8 mouse cellular contexts compared by ENCODE assay signal in the genomic region with DNA sequence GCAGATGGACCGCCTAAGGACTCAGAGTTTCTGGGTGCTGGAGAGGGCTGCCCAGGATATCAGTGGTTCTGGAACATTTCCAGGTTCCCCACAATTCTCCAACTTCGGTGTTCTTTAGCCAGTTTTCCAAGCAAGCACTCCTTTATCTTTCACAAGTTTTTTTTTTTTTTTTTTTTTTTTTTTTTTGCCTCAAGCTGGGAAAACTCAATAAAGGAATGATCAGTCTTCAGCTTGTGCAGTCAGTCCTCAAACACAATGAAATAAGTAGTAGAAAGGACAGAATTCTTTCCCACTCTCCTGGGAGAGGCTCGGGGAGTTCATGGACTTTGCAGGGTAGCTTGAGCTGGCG. TPM values are rescaled to one million over a fixed set of nuclear protein-coding genes. Genes with fewer than 3 reads are reported as not detected.
A peak's percentile ranks its signal among the peaks of the same experiment; 100 is the strongest.
DNase-seq lines count a peak whose midpoint lies in the region; ATAC-seq and TF ChIP-seq lines count a peak whose summit lies in the region.

No protein-coding gene starts in this region.

- H3K36me3 ChIP-seq in heart, embryonic 13.5 days, result no peaks in the 10 kb centered on the region
- no peaks in the 10 kb centered on the region for H3K36me3 ChIP-seq in ES-E14 (ENCODE audit: control insufficient read depth, insufficient read depth, low read length, poor library complexity, severe bottlenecking)
- H3K36me3 ChIP-seq in forebrain, embryonic 16.5 days (ENCODE audit: control insufficient read depth, insufficient read depth), result no peaks in the 10 kb centered on the region
- no peaks in the 10 kb centered on the region for H3K36me3 ChIP-seq in liver, embryonic 16.5 days (ENCODE audit: control insufficient read depth, insufficient read depth)

- no peak for DNase-seq in heart, adult 11 months
- DNase-seq in ES-E14 (ENCODE audit: low read depth, low spot score), result no peak
- DNase-seq in embryo, embryonic 9.5 days (ENCODE audit: extremely low spot score), result no peak
- no peak for DNase-seq in spleen, postnatal 36 days (ENCODE audit: low spot score in 2 of 2)
- DNase-seq in cerebellum, postnatal 25 days, result no peak

- H3K4me3 ChIP-seq in heart, embryonic 13.5 days, result peak overlapping the region; percentile 69
- H3K4me3 ChIP-seq in ES-E14 (ENCODE audit: insufficient read depth in 1 of 2, low read depth in 1 of 2, low read length in 2 of 2, poor library complexity in 1 of 2, severe bottlenecking in 1 of 2), result peak overlapping the region; percentile 54 to 71
- peak overlapping the region; percentile 56 for H3K4me3 ChIP-seq in forebrain, embryonic 16.5 days (replicated peaks; ENCODE audit: low read length)
- H3K4me3 ChIP-seq in liver, embryonic 16.5 days (ENCODE audit: low read depth, low read length), result peak overlapping the region; percentile 72

- peaks cover 23% of the 10 kb centered on the region for H3K4me1 ChIP-seq in heart, embryonic 13.5 days
- peaks cover 7 to 21% of the 10 kb centered on the region in 2 experiments for H3K4me1 ChIP-seq in ES-E14 (ENCODE audit: control insufficient read depth in 2 of 2, insufficient read depth in 2 of 2, low read length in 2 of 2, poor library complexity in 1 of 2)
- H3K4me1 ChIP-seq in forebrain, embryonic 16.5 days (replicated peaks; ENCODE audit: control insufficient read depth, insufficient read depth, low read length), result peaks cover 12% of the 10 kb centered on the region
- peaks cover 40% of the 10 kb centered on the region for H3K4me1 ChIP-seq in liver, embryonic 16.5 days (ENCODE audit: control insufficient read depth, low read depth, low read length)

- H3K27ac ChIP-seq in heart, embryonic 13.5 days (replicated peaks), result peak overlapping the region; percentile 16
- H3K27ac ChIP-seq in ES-E14 (ENCODE audit: insufficient read depth, low read depth, low read length, poor library complexity, severe bottlenecking), result peak overlapping the region; percentile 88; the same call in 1 of the 2 replicates
- no peak overlapping the region for H3K27ac ChIP-seq in forebrain, embryonic 16.5 days (ENCODE audit: low read length)
- peak overlapping the region; percentile 100 for H3K27ac ChIP-seq in liver, embryonic 16.5 days (ENCODE audit: low read length)

- no peak for ATAC-seq in heart, embryonic 13.5 days (ENCODE audit: extremely low read depth, insufficient number of reproducible peaks, low FRiP score, low TSS enrichment)
- 0 out of 2 replicates have a peak, but pooled peaks have one; percentile 21 for ATAC-seq in forebrain, embryonic 16.5 days
- no peak for ATAC-seq in liver, embryonic 16.5 days (ENCODE audit: low read depth)

- WGBS in heart, embryonic 13.5 days, result 15% methylated on average over 4 of the region's 4 CpGs
- WGBS in forebrain, embryonic 16.5 days, result 6% methylated on average over 4 of the region's 4 CpGs
- WGBS in liver, embryonic 16.5 days (ENCODE audit: insufficient replicate concordance), result 14% methylated on average over 4 of the region's 4 CpGs

- H3K4me2 ChIP-seq in heart, embryonic 13.5 days, result peak overlapping the region; percentile 96
- peak overlapping the region; percentile 93 for H3K4me2 ChIP-seq in forebrain, embryonic 16.5 days (ENCODE audit: low read length)
- peak overlapping the region; percentile 96 for H3K4me2 ChIP-seq in liver, embryonic 16.5 days (ENCODE audit: low read depth, low read length)

- H3K9me3 ChIP-seq in heart, embryonic 13.5 days, result 0 out of 2 replicates have a peak, but pooled peaks cover 3% of the 10 kb centered on the region
- H3K9me3 ChIP-seq in ES-E14 (ENCODE audit: control insufficient read depth, insufficient read depth, low read depth, low read length), result no peaks in the 10 kb centered on the region
- no peaks in the 10 kb centered on the region for H3K9me3 ChIP-seq in forebrain, embryonic 16.5 days (ENCODE audit: control insufficient read depth, low read length)
- no peaks in the 10 kb centered on the region for H3K9me3 ChIP-seq in liver, embryonic 16.5 days (replicated peaks; ENCODE audit: control insufficient read depth, low read length)

- in situ Hi-C loops in ES-E14 (cut with MboI; ENCODE audit: low sequenced_read_pairs in 2 of 2, unreplicated experiment in 2 of 2), result no loop called here

- H3K9ac ChIP-seq in heart, embryonic 13.5 days, result peak overlapping the region; percentile 80
- H3K9ac ChIP-seq in ES-E14 (ENCODE audit: insufficient read depth, low read depth, low read length, poor library complexity, severe bottlenecking), result peak overlapping the region; percentile 72; the same call in 1 of the 2 replicates
- H3K9ac ChIP-seq in forebrain, embryonic 16.5 days (replicated peaks; ENCODE audit: low read depth, low read length), result peak overlapping the region; percentile 69
- peak overlapping the region; percentile 86 for H3K9ac ChIP-seq in liver, embryonic 16.5 days (ENCODE audit: low read depth, low read length)

- peaks cover 23% of the 10 kb centered on the region for H3K27me3 ChIP-seq in heart, embryonic 13.5 days (replicated peaks)
- peaks cover 17% of the 10 kb centered on the region for H3K27me3 ChIP-seq in forebrain, embryonic 16.5 days (replicated peaks; ENCODE audit: control insufficient read depth, insufficient read depth, low read length)
- H3K27me3 ChIP-seq in liver, embryonic 16.5 days (ENCODE audit: control insufficient read depth, insufficient read depth, low read depth, low read length), result no peaks in the 10 kb centered on the region

TF ChIP-seq in ES-E14, 5 proteins besides CTCF, POLR2A, EP300 and RAD21:
- no peak for TF ChIP-seq MAFK (IDR thresholded peaks at IDR 0.05; ENCODE audit: insufficient read depth, low read depth, low read length)
- peak; percentile 65; the same call in 1 of the 2 replicates for TF ChIP-seq ZNF384 (IDR thresholded peaks at IDR 0.05; ENCODE audit: low read depth, low read length)

RNA-seq across cellular contexts. Expression of gene Wapl, which starts 11.3 kb away (rescaled TPM):
- 15.5 and 16.4 TPM in 2 replicates for polyA plus RNA-seq in heart, embryonic 13.5 days (2015; fragmentation: Nextera tagmentation; extraction: Ambion mirVana)
- total RNA-seq in ES-E14 (2012; rRNA removed), result 82.9 and 115 TPM in 2 replicates
- polyA plus RNA-seq in forebrain, embryonic 16.5 days (2015; fragmentation: Nextera tagmentation; extraction: Ambion mirVana), result 18.8 and 21.9 TPM in 2 replicates
- polyA plus RNA-seq in liver, embryonic 16.5 days (2015; fragmentation: Nextera tagmentation; extraction: Ambion mirVana), result 18.0 and 20.1 TPM in 2 replicates
